Mouse (Mus musculus) cerebellum, adult 9-11 months (tissue): ENCODE data around the gene Nup205.
A peak's percentile ranks its signal among the peaks of the same experiment; 100 is the strongest.

Experiments
- DNase-seq: peaks from one replicate; pipeline ENCODE4 v3.0.0; 2022

The Nup205 gene

DNA sequence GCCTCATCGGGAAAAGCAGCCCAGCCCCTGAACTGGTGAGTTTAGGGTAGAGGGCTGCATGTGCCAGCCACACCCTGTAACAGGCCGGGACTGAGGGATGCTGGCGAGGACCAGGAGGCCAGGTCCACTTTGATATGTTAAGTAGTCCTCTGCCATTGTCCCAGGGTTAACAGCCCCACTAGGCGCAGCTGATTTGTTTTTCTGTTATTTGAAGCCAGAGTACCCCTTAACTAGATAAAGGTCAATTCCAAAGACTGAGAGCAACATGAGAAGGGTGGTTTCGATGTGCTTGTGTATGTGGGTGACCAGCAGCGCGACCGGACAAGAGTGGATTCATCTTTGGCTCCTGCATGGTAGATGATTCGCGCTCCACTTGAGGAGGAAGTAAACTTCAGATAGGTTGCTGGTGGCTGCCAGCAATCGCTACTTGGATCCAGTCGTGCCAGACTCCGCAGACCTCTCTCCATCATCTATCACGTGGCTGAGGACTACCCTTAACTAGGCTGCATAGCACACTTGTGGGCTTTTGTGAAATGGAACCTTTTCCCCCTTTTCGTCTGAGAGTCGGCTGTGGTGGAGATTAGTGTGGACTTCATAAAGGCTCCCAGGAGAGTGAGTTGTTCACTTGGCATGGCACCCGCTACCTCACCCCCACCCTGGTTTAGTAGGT, 74.7 kb downstream of the Nup205 start:
- DNase-seq, result peak; percentile 44

DNA sequence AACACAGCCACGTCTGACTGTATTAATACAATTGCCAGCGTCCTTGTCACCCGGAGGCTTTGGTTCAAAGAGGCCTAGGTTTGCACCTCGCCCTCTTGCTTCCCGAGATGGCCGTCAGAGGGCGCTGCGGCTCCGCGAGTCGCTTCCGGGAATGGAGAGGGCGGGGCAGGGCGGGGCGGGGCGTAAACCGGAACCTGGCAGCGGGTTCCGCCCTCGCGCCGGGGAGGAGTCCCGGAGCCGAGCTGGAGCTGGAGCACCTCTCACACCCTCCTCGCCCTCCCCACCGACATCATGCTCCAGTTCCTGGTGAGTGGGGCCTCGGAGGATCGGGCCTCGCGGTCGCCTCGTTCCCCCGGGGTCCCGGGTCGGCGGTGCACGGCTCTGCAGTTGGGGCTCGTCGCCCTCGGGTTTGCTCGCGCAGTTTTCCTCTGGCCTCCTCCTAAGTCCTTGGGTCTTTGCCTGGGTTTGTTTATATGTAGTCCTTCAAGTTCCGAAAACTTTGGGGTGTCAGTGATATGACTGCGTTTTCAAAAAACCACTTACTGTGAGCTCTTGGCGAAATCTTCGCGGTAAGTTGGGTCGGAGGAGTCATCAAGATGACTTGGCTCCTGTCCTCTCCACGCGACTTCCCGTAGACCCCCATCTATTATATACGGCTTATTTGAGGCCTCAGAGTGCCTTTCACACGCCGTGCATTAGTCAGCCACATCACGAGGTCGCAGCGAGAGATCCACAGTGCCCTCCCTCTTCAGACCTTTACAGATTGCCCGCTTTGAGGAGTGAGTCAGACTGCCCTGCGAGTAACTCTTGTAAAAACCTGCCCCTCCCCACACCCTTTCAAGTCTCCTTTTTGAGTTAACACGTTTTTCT, 75.5 kb downstream of the Nup205 start:
- peak; percentile 87 for DNase-seq

DNA sequence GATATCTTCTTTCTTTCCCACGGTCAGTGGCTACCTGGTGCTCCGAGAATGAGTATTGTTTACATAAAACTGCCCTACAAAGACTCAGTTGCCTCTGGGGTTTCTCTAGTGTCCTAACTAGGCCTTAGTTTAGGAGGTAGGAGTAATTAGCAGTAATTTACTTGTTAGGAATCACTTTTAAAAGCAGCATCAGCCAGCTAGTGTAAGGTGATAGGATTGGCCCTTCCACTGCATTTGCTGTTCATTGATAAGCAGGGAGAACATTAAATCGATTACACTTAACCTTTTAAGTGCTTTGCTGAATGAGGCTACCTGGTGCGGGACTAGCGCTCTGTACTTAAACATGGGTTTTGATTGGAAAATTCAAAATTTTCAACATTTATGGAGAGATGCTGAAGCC, 76.3 kb downstream of the Nup205 start:
- no peak for DNase-seq

DNA sequence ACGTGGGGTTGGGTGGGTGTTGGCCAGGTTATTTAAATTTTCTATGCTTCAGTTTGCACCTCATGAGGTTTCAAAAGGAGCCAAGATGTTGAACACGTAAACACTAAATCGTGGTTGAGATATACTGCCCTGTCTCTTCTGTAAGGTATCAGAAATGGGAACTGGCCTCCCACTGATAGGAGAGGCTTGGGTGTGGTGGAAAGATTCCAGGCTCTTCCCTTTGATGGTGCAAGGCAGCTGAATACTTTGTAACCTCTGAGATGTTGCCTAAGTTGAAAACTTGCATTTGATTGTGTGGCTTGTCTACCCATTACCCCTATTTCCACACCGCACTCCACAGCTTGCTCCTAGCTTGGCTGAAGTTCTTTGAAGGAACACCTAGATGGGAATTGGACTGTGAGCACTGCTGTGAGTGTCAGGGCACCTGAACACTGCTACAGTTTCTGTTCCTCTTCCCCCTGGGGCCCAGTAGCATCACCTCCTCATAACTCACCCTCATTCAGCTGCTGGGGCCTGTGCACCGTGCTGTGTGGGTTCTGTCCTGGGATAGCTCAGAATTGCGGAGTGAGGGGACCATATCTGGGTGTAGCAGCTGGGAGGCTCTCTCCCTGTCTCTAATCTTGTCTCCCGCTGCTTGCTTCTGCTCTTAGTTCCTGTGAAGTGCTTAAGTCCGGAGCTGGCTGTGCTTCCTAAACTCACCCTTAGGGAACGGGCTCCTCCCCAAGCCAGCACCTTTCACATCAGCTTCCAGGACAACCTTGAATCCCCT, 77.1 kb downstream of the Nup205 start:
- DNase-seq, result no peak

DNA sequence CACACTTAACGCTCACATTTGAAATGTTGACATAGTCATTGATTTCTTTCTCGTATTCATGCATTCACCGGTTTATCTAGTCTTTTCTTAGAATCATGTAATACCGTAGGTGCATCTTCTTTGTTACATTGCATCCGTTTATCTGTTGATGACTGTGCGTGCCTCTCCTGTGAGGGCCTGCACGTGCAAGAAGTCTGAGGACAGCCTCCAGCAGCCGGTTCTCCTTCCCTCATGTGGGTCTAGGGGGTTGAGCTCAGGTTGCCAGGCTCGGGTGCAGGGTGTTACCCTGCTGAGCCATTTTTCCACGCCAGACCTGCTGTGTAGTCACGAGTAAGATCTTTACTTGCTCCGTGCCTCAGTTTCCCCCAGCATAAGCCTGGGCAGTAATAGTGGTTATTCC, 77.8 kb downstream of the Nup205 start:
- no peak for DNase-seq

DNA sequence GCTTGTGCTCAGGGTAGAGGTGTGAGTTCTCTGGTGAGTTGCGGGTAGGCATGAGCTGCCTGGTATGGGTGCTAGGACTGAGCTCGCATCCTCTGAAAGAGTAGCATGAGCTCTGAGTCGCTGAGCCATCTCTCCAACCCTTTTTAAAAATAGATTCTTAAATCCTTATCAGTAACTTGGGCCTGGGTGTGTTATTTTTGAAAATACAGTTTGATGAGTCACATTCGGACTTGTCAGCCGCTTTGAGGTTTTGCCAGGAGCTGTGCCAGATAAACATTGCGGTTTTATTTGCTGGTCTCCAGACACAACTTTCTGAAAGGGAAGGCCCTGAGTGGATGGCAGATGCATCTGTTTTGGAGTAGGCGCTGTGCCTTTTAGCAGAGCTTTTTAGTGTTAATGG, 79.5 kb downstream of the Nup205 start:
- no peak for DNase-seq

DNA sequence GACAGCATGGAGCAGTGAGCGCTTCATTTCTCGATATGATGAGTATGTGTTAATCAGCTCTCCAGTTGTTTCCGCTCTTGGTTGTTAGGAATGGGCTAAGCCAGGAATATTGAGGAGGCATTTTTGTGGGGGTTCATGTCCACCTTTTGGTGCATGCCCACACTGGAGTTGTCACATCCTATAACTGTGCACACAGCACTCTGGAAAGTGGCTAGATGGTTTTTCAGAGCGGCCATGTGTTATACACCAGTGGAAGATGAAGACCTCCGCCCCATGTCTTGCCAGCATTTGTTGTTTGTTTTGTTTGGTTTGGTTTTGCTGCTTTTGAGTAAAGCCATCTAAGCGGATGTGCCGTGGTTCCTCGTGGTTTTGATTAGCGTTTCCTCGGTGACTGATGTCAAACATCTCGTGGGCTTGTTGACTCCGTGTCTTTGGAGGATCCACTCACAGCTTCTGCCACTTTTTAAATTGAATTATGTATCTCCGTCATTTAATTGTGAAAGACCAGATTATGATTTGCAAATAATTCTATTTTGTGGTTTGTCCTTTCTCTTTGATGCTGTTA, 80.5 kb downstream of the Nup205 start:
- no peak for DNase-seq

DNA sequence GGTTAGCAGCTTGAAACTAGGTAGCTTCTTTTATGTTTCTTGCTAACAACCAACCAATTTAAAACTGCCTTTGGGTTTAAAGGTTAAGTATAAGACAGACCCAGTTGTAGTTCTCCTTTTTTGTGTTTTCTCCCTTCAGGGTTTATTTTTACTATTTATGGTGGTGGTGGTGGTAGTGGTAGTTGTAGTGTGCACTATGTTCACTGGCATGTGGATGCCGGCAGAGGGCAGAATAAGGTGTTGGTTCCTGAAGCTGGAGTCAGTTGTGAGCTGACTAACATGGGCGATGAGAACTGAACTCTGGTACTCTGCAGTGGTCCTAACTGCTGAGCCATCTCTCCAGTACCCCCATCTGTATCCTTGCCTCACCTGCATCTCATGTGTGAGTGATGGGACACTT, 81.7 kb downstream of the Nup205 start:
- DNase-seq, result no peak

DNA sequence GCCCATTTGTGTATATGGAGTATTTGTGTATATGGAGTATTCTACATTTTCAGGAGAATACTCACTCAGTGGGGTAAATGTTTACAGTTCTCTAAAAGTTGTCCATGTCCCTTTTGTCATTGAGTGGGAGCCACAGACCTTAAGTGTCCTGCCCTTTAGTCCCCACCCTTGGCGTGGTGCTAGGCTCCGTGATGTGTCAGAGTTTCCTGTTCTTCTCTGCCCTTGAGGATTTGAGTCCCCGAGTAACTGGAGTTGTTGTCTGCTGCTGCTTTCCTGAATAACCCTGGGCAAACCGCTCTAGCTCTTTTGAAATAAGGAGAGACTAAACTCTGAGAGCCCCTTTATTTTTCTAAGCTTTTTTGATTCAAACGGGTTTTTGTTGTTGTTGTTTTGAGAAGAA, 82.3 kb downstream of the Nup205 start:
- no peak for DNase-seq

DNA sequence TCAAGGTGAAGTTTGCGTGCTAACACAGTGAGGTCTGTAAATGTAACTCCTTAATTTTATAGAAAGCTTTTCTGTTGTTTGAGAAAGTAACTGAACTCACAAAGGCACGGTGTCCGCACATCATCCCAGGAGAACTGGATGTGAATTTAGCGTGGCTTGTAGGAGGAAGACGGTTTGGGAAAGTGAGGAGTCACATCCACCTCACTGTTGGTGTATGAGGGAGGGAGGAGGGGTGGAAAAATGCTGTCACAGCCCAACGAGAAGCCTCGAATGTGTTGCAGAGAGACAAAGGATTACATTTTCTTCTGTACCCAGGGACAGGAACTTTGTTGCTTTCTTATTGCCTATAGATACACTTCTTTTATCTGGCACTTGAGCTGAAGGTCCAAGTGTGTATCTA, 83.3 kb downstream of the Nup205 start:
- no peak for DNase-seq

DNA sequence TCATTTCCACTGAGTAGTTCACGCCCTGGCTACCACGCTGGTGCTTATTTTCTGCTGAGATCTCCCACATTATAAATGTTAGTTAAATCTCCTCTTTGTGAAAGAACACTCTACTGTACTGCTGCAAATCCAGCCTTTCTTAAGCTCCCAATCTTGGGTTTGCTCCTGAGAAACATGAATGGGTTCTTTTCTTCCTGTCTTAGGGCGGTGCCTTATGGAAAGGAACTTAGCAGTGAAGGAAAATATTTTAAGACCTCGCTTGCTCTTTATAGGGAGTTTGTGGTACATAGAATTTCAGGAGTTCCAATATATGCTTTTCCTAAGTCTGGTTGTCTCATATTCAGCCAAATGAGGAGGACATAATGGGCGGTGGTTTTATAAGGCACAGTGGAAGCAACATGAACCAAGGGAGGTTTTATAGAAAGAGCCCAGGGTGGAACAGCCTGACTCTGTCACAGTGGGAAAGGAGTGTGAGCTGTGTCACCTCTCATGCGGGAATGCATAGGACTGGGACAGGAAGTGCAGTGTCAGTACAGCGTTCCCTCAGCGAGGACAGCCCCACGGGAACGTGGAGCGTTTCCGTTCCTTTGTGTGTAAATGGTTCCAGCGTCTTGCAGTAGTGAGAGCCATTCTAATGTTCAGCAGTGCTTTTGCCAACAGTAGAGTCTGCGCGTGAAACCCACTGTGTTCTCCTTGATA, 88.5 kb downstream of the Nup205 start:
- no peak for DNase-seq

DNA sequence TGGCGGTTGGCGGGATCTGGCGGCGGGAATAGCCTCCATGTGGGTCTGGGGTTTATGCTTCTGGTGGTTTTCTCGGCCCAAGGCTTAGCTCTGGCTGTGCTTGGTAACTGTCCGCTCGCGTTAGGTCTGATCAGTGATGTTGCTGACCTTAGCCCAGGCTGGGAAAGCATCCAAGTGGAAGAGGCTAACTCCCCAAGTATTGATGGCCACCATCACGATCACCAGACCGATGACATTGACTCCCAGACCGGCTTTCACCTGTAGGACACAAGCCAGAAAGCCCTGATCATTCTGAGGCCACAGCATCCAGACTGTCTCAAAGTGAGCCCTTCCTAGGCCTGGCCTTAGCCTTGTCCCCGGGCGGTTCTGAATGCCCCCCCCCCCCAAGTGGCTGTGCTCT, 91.5 kb downstream of the Nup205 start:
- DNase-seq, result no peak

DNA sequence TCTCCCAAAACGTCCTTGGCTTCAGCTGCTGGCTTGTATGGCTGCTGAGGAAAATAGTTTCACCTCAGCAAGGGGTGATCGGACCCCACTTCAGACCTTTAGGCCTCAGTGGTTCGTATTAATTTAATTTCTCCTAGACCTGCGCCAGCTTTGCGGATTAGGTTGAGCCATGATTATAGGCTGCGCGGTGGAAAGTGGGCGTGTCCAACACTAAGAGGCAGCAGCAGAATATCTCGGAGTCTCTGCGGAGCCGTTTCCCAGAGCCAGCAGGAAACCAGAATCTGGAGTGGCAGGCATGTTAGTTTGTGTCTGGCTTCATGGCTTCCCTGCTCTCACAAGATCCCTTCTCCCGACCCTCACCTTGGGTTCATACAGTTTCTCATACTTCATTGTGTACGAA, 92.4 kb downstream of the Nup205 start:
- DNase-seq, result no peak

DNA sequence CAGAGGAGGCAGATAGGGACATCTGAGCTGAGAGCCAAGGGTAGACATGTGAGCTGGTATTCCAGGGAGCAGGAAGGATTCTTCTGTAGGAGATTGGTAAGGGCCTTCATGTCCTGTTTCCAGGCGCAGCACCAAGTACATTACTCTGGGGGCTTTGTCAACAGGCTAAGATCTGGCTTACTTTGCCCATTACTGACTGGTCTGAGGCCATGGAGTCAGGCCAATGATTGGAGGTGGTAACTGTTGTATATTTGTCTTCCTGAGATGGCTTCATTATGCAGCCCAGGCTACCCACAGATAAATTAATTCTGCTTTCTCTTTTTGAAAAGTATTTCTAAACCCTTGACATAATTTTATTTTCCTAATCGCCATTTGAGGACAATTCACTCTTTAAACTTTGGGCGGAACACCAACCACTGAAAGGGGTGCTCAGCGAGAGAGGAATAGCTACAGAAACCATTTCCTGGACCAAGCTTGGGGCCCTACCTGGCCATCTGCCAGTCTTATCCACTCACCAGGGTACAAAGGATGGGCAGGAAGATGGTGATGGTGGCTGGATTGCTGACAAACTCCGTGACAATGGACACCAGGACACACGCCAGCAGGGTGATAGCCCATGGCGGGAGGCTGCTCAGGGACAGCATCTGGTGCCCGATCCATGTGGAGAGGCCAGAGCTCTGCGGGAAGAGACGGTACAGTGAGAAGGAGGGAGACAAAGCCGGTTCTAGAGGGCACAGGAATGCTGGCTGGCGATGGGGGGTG, 94.1 kb downstream of the Nup205 start:
- DNase-seq, result peak; percentile 33

DNA sequence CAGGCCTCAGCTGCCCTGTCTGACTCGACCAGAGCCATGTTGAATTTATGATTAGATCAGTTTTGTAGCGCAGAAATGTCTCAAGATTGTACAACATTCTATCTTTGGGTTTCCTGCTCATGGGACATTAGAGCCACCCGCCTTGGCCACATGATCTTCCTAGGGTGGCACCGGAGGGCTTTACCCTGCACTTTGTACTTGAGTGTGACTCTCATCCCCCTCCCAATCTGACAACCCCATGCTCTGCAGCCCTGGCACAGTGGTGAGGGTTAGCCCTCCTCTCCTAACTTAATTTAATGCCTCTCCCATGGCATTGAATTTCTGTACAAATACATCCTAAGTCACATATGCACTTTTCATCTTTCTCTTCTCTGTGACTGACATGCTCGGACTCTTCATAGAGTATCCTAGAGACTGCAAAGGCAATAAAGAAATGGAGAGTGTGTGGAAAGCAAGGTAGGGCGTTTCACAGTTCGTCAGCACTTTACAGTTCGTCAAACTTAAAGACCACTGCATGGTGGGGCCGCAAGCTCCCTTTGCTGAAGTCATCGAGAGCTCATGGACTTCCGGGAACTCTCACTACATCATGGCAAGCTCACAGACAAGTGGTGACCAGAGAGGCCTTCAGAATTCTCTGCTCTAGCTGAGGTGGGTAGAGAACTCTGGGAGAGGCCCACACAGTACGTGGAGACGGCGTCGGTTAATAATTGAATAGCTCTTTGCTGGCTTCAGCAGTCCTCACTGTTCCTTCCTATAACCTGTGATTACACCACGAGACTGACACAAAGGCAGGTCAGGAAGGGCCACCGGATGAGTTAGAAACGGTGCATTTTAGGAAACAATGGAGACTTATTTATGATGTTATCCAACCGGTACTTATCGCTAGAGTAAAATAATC, 94.9 kb downstream of the Nup205 start:
- no peak for DNase-seq

DNA sequence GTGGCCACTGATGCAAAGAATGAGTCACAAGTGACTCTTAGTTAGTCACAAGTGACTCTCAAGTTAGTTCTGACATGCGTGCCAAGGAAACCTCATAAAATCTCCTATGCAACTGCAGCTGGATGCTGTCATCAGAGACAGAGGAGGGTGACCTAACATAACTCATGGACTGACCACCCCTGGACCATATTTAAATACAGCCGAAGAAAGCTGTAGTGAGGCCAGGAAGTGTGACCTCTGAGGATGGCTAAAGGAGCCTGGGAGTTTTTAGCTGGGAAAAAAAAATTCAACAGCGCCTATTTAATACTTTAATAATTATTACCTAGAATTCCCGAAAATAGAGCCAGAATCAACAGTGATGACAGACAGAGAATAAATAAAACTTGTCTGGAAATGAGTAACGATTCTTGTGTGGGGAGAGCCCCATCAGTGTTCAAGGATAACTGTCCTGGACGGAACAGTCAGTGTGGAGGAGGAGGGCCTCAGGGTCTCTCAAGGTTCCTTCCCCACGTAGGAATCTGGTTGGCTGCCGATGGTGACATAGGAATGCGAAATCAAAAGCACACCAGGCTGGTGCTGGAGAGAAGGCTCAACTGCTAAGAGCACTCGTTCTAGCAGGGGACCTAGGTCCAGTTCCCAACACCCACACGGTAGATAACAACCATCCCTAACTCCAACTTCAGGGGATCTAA, 96.3 kb downstream of the Nup205 start:
- no peak for DNase-seq

DNA sequence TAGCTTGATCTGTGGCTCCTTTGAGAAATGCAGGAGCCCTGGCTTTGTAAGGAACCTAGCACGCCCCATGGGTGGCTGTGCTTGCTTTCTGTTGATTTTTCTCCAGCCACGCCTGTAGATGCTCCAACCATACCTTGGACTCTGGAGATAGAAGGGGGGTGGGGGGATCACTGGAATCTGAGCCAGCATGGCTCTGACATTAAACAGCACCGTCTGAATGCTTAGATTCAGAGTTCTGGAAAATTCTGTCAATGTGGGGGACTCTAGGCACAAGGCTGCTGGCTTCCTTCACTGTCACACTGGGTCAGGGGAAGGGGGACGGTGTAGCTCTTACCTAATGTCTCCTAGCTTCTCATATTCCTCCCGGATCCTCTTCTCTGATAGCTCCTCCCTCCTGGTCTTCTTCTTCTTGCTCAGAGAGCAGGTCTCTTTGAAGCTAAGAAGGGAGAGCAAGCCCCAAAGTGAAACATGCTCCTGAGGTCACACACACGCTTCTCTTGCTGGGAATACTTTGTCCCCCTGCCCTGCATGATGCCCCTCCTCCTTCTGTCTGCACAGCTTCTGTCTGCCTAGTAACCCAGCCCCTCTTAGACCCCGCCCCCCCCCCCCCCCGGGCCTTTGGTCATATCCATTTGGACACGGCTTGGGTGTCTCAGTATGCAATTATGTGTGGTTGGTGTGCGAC, 100.8 kb downstream of the Nup205 start:
- DNase-seq, result no peak

DNA sequence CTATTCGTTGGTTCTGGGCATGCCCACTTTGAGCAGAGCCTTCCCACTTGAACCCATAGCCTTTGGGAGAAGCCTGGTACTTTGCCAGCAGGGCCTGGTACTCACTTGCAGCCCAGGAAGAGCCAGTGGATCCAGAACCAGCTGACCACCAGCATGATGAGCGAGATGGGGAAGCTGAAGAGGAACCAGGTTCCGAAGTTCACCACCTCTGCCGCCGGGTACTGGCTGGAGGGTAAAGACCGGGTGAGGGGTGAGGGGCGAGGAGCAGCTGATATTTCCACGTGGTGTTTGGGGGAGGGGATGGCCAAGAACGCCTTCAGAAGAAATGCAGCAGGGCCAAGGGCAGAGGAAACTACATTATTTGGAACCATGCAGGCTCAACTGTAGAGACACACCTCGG, 102.1 kb downstream of the Nup205 start:
- DNase-seq, result no peak

DNA sequence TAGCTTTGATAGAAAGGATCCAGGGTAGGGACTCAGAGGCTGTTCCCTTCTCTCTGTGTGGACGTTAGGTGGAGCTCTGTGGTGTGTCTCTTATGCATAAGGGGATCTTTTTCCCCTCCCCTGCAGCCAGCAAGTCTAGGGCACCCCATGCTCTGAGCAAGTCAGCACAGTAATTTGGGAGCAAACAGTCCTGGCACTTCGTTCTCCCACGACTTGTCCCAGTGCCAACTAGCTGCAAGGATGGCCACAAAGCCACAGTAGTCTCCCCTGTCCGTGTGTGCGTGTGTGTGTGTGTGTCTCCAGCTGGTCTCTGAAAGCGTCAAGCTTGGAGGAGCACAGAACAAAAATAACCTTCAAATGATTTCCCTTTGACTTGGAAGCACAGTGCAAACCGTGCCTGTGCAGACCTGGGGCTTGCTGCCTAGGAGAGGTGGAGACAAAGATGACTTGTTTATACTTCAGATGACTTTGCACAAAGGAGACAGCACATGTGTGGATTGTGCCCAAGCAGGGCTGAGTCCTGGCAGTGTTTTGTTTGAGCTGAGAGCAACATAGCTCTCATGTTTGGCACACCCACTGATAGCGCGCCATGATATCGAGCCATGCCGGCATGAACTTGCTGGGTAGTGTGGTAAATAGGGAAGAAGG, 111.0 kb downstream of the Nup205 start:
- peak; percentile 17 for DNase-seq
